Mouse (Mus musculus) fibroblast of lung, adult 2 months (primary cell): ENCODE data around the gene Cdh23.

Experiments
- DNase-seq: peaks from one replicate; pipeline ENCODE4 v3.0.0-alpha.2; 2011; ENCODE audit warnings: low read depth

Gene Cdh23

GRCm38 (mm10) chr10:60282116-60283014, 413.9 kb downstream of the Cdh23 start:
- no peak for DNase-seq

GRCm38 (mm10) chr10:60281571-60282050, 414.7 kb downstream of the Cdh23 start:
- DNase-seq: no peak

- DNase-seq: no peak
Observed at GRCm38 (mm10) chr10:60280353-60280752, 415.9 kb downstream of the Cdh23 start.

- no peak for DNase-seq
Observed at GRCm38 (mm10) chr10:60279941-60280301, 416.4 kb downstream of the Cdh23 start.

- DNase-seq: no peak
Observed at GRCm38 (mm10) chr10:60279290-60279940, 416.9 kb downstream of the Cdh23 start.

- no peak for DNase-seq
Observed at GRCm38 (mm10) chr10:60278786-60279185, 417.5 kb downstream of the Cdh23 start.

GRCm38 (mm10) chr10:60278006-60278399, 418.3 kb downstream of the Cdh23 start:
- no peak for DNase-seq

- DNase-seq: peak; percentile 88
Observed at GRCm38 (mm10) chr10:60277207-60278005, 418.9 kb downstream of the Cdh23 start, which contains the start of gene Psap. TSS of gene Psap (plus strand) at chr10:60277627.

- DNase-seq: no peak
Observed at GRCm38 (mm10) chr10:60273382-60273781, 422.9 kb downstream of the Cdh23 start.

- DNase-seq: no peak
Observed at GRCm38 (mm10) chr10:60272241-60272640, 424.0 kb downstream of the Cdh23 start.

GRCm38 (mm10) chr10:60271015-60271414, 425.3 kb downstream of the Cdh23 start:
- no peak for DNase-seq

- no peak for DNase-seq
Observed at GRCm38 (mm10) chr10:60269141-60270064, 426.9 kb downstream of the Cdh23 start.

GRCm38 (mm10) chr10:60268738-60269137, 427.6 kb downstream of the Cdh23 start:
- no peak for DNase-seq

- no peak for DNase-seq
Observed at GRCm38 (mm10) chr10:60266842-60267401, 429.4 kb downstream of the Cdh23 start.

GRCm38 (mm10) chr10:60265252-60265651, 431.0 kb downstream of the Cdh23 start:
- DNase-seq: no peak

- DNase-seq: no peak
Observed at GRCm38 (mm10) chr10:60263351-60263750, 432.9 kb downstream of the Cdh23 start.

GRCm38 (mm10) chr10:60262386-60262785, 433.9 kb downstream of the Cdh23 start:
- peak; percentile 67 for DNase-seq

- DNase-seq: no peak
Observed at GRCm38 (mm10) chr10:60261530-60261929, 434.8 kb downstream of the Cdh23 start.

GRCm38 (mm10) chr10:60260557-60261294, 435.6 kb downstream of the Cdh23 start:
- DNase-seq: no peak

- DNase-seq: no peak
Observed at GRCm38 (mm10) chr10:60257261-60257825, 438.9 kb downstream of the Cdh23 start.
